Mouse (Mus musculus) liver, embryonic 14.5 days (tissue): ENCODE data around the gene Fbf1.

Experiments used
- CTCF ChIP-seq: IDR thresholded peaks from 2 replicates; pipeline ENCODE4 v1.5.1; 2016; ENCODE audit warnings: antibody characterized with exemption, low read depth, control low read depth
- EP300 ChIP-seq: IDR thresholded peaks from 2 replicates; pipeline ENCODE4 v1.6.1; 2016; ENCODE audit warnings: antibody characterized with exemption, low read depth

DNA sequence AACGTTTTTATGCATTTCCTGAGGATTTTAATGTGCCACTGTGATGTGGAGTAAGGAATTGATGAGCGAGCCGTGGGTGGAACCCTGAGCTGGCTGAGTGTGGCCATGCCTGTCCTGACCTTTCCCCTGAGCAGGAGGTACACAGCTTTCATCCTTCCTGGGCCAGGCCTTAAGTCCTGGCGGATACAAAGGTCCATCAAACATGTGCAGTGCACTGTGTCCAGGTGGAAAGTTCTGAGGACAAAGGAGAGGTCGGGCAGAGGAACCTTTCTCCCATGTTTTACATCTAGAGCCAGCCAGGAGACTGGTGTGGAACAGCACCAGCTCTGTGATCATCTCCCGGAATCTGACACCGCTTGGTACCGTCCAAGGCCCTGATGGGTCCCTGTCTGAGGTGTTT is 41.3 kb upstream of the Fbf1 start:
- TF ChIP-seq CTCF: no peak
- no peak for TF ChIP-seq EP300
